Mouse (Mus musculus): ENCODE data around the gene Rexo5. TPM values are rescaled to one million over a fixed set of nuclear protein-coding genes. Genes with fewer than 3 reads are reported as not detected.

Gene Rexo5
- polyA plus RNA-seq, 1 experiment = 24.6 TPM

GRCm38 (mm10) chr7:119847396-119847795 lies 53.6 kb downstream of the Rexo5 start:
- TF ChIP-seq POLR2A (IDR thresholded peaks at IDR 0.05; ENCODE audit: borderline replicate concordance, extremely low read depth, insufficient read depth, insufficient read length, poor library complexity, severe bottlenecking) (no peak), CTCF (IDR thresholded peaks at IDR 0.05; ENCODE audit: borderline replicate concordance, extremely low read depth, insufficient read depth, insufficient read length) (no peak)
- no peak for DNase-seq (ENCODE audit: low read depth)

DNA sequence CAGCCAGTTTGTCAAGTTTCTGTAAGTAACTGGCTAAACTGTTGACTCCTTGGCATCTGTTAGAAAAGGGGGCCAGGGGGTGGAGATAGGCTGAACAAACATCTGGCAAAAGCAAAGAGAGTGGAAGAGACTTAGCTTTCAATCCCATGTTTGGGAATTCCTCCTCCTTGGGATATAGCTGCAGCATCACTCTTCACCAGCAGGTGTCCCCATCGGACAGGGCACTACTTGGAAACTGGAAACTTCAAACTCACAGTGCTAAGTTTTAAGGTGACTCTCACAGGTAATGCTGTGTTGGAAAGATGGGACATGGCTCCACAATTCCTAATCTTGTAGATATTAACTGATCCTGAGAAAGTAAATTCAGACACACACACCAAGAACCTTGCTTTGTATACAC lies 55.3 kb downstream of the Rexo5 start:
- peak; percentile 67 for DNase-seq (ENCODE audit: low read depth)

DNA sequence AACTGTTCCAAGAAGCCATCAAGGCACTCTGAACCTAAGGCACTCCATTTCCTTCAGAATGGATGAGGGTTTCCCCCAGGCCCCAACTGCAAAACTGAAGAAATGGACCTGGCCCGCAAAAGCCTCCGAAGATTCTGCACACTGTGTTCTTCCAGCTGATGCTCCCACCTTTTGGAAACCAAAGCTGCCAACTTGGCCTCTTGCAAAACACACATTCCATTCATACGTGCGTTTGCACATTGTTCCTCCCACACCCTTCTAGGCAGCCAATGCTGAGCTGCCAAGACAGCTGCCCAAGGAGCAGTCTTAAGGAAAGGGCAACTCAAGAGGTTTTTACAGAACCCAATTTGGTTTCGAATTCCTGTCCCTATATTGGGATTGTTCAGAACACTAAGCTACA lies 56.9 kb downstream of the Rexo5 start:
- no peak for DNase-seq (ENCODE audit: low read depth)
- TF ChIP-seq CTCF (IDR thresholded peaks at IDR 0.05; ENCODE audit: borderline replicate concordance, extremely low read depth, insufficient read depth, insufficient read length) = no peak
- TF ChIP-seq POLR2A (IDR thresholded peaks at IDR 0.05; ENCODE audit: borderline replicate concordance, extremely low read depth, insufficient read depth, insufficient read length, poor library complexity, severe bottlenecking) = no peak

More for the DNA sequence above, 55.3 kb downstream of the Rexo5 start:
- TF ChIP-seq POLR2A (IDR thresholded peaks at IDR 0.05; ENCODE audit: borderline replicate concordance, extremely low read depth, insufficient read depth, insufficient read length, poor library complexity, severe bottlenecking) (no peak), CTCF (IDR thresholded peaks at IDR 0.05; ENCODE audit: borderline replicate concordance, extremely low read depth, insufficient read depth, insufficient read length) (peak; percentile 88; the same call in 1 of the 2 replicates)

DNA sequence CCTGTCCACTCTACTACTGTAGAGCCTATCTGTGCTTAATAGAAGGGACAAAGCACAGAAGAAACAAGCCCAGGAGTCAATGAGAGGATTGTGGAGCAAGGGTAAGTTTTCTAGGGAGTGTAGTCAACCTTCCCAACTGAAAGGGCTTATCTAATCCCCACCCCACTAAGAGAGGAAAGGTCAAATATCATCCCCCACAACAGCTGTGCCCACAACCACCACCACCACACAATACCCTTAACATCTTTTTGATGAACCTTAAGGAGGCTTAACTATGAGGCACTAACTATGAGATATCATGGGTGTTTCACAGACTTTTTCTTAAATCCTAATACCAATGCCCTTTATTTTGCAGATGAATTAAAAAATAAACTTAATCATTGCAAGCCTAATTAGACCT lies 58.7 kb downstream of the Rexo5 start:
- TF ChIP-seq CTCF (IDR thresholded peaks at IDR 0.05; ENCODE audit: borderline replicate concordance, extremely low read depth, insufficient read depth, insufficient read length) (no peak), POLR2A (IDR thresholded peaks at IDR 0.05; ENCODE audit: borderline replicate concordance, extremely low read depth, insufficient read depth, insufficient read length, poor library complexity, severe bottlenecking) (no peak)
- no peak for DNase-seq (ENCODE audit: low read depth)

DNA sequence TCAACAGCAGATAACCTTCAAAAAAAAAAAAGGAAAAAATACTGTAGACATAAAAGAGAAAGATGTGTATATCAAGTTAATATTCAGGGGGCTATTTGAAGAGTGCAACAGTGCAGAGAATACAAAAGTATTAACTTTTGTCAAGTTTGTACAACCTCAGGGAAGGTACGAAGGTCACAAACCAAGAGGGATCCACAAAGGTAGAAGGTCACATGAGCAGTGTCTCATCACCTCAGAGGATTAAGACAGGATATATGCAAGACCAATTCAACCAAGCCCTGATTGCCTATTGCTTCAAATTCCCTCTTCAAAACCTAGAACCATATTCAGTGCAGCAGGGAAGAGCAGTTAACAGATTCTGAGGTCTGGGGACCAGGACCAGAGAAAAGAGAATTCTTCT lies 59.4 kb downstream of the Rexo5 start:
- TF ChIP-seq CTCF (IDR thresholded peaks at IDR 0.05; ENCODE audit: borderline replicate concordance, extremely low read depth, insufficient read depth, insufficient read length) (no peak), POLR2A (IDR thresholded peaks at IDR 0.05; ENCODE audit: borderline replicate concordance, extremely low read depth, insufficient read depth, insufficient read length, poor library complexity, severe bottlenecking) (no peak)
- DNase-seq (ENCODE audit: low read depth) = no peak

DNA sequence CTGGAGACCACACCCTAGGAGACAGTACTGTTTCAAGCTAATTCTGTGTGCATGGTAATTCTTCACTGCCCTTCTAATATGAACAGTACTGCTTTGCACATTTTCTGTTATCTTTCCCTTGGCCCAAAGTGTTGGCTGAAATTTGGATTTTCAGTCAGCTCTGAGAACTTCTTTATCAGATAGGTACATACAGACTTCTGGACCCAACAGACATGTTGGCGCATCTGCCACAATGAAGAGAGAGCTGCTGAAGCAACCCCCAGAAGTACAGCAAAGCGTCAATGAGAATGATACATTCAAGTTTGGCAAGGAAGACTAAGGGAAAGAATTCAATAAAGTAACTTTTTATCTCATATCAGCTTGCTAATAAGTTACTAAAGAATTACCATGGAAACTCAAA lies 60.6 kb downstream of the Rexo5 start:
- TF ChIP-seq CTCF (IDR thresholded peaks at IDR 0.05; ENCODE audit: borderline replicate concordance, extremely low read depth, insufficient read depth, insufficient read length) (no peak), POLR2A (IDR thresholded peaks at IDR 0.05; ENCODE audit: borderline replicate concordance, extremely low read depth, insufficient read depth, insufficient read length, poor library complexity, severe bottlenecking) (no peak)

DNA sequence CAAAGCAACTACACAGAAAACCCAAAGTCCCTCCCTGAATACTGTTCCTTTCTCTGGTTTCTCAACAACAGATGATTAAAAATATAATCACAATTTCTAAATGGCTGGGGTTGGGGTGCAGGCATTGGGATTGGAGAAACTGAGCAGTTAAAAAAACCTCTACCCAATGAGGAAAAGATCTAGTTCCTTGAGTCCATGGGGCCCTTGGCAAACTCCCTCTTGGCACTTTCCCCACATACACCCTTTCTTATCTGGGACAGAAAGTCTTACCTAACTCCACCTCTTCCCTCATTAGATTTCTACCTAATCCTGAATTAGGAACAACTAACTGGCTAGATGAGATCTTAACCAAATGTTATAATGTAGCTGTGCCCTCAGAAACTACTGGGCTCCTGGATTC lies 61.2 kb downstream of the Rexo5 start:
- TF ChIP-seq POLR2A (IDR thresholded peaks at IDR 0.05; ENCODE audit: borderline replicate concordance, extremely low read depth, insufficient read depth, insufficient read length, poor library complexity, severe bottlenecking) (no peak), CTCF (IDR thresholded peaks at IDR 0.05; ENCODE audit: borderline replicate concordance, extremely low read depth, insufficient read depth, insufficient read length) (no peak)
- no peak for DNase-seq (ENCODE audit: low read depth)

More for the DNA sequence above, 60.6 kb downstream of the Rexo5 start:
- DNase-seq (ENCODE audit: low read depth) = no peak

- no peak; the same call in 1 of the 2 replicates for TF ChIP-seq CTCF (IDR thresholded peaks at IDR 0.05; ENCODE audit: borderline replicate concordance, extremely low read depth, insufficient read depth, insufficient read length)
- no peak for DNase-seq (ENCODE audit: low read depth)
Measured at GRCm38 (mm10) chr7:119859476-119859875, 65.7 kb downstream of the Rexo5 start.

DNA sequence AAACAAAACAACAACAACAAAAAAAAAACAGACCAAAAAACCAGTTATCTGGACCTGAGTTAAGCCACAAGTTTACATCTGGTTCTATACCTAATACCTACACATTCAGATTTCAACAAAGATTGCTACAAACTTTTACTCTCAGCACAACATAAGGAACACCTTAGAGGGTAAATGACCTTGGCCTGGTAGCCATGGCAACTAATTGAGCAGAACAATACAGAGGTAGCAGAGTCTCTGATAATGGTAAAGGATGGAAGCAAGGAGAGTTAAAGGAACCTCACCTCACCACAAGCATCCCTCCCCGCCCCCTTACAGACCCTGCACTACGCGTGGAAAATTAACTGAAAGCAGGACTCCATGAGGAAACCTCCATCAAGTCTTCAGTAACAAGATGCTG lies 66.3 kb downstream of the Rexo5 start:
- TF ChIP-seq CTCF (IDR thresholded peaks at IDR 0.05; ENCODE audit: borderline replicate concordance, extremely low read depth, insufficient read depth, insufficient read length) (no peak), POLR2A (IDR thresholded peaks at IDR 0.05; ENCODE audit: borderline replicate concordance, extremely low read depth, insufficient read depth, insufficient read length, poor library complexity, severe bottlenecking) (no peak)
- no peak for DNase-seq (ENCODE audit: low read depth)

DNA sequence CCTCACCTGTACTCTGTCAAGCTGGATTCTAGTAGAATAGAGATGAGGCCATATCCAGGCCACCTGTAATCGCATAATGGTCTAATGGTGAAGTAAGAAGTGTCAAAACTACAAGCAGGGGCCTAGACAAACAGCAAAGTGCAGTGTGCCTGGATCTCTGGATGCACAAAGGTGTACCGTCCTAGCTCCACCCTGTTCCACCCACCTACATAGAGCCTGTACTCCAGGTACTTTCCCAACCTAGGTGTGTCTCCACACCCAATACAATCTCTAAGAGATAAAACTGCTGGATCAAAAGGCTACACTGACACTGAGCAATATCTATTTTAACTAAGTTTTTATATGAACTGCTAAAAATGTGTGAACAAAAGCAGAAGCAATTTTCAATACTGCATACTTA lies 66.7 kb downstream of the Rexo5 start:
- no peak for DNase-seq (ENCODE audit: low read depth)
- TF ChIP-seq POLR2A (IDR thresholded peaks at IDR 0.05; ENCODE audit: borderline replicate concordance, extremely low read depth, insufficient read depth, insufficient read length, poor library complexity, severe bottlenecking) (no peak), CTCF (IDR thresholded peaks at IDR 0.05; ENCODE audit: borderline replicate concordance, extremely low read depth, insufficient read depth, insufficient read length) (no peak)

- DNase-seq (ENCODE audit: low read depth) = no peak
- TF ChIP-seq POLR2A (IDR thresholded peaks at IDR 0.05; ENCODE audit: borderline replicate concordance, extremely low read depth, insufficient read depth, insufficient read length, poor library complexity, severe bottlenecking) (no peak), CTCF (IDR thresholded peaks at IDR 0.05; ENCODE audit: borderline replicate concordance, extremely low read depth, insufficient read depth, insufficient read length) (no peak)
Measured at GRCm38 (mm10) chr7:119860971-119861334, 67.1 kb downstream of the Rexo5 start.

GRCm38 (mm10) chr7:119861335-119862091 lies 67.7 kb downstream of the Rexo5 start:
- TF ChIP-seq CTCF (IDR thresholded peaks at IDR 0.05; ENCODE audit: borderline replicate concordance, extremely low read depth, insufficient read depth, insufficient read length) = no peak
- TF ChIP-seq POLR2A (IDR thresholded peaks at IDR 0.05; ENCODE audit: borderline replicate concordance, extremely low read depth, insufficient read depth, insufficient read length, poor library complexity, severe bottlenecking) = no peak
- peak; percentile 84 for DNase-seq (ENCODE audit: low read depth)
